Mouse (Mus musculus): ENCODE results near the gene 1520401A03Rik. TPM values are rescaled to one million over a fixed set of nuclear protein-coding genes. Genes with fewer than 3 reads are reported as not detected.
"Not testable (repeated sequence)": the region's sequence is repeated elsewhere in the genome, so short reads cannot be mapped to it uniquely, and the experiment has no call there.

1520401A03Rik gene
- polyA plus RNA-seq (2014; fragmentation: Nextera tagmentation; extraction: Ambion mirVana): 0.21 and 0.52 TPM in 2 replicates

DNA sequence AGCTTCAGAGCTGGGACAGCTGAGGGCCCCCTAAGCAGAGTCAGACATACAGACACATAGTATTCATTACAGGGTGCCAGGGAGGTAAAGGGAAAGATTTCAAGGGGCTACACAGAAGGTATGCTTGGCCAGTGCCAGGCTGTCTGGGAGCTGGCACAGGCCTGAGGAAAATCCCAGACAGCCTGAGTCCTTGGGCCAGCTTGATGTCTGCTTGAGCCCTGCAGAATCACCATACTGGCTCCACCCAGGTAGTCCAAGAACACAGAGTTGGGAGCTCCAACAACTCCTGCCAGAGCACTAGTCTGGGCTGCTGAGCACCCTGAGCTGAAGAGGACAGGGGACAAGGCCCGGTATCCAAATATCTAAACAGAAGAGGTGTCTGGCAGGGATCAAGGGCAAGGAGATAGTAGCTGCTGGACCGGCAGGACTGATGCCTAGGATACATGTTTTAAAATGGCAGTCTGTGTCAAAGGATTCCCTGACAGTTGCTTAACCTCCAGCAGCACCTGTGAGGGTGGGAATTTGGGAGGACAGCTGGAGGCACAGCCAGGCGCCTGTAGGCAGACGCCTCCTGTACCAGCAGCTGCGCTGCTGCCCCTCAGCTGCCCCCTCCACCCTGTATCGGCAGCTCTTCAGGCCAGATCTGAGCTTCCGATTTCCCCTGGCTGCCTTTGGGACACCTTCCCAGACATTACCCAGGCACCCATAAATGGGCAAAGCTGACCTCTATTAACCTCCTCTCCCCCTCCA, at the start of gene 1520401A03Rik:
Gene 1520401A03Rik, minus strand, starts transcription at position 408 of the 750 bp plus-strand sequence.
- Histone ChIP-seq H3K27ac (ENCODE audit: low read depth, low read length) (no peak within 1 kb of the TSS), H3K27me3 (ENCODE audit: control insufficient read depth, insufficient read depth, low read length) (no peaks in the 10 kb centered on the region), H3K36me3 (ENCODE audit: control insufficient read depth, insufficient read depth, low read length) (no peaks in the 10 kb centered on the region), H3K4me1 (ENCODE audit: control insufficient read depth, insufficient read depth, low read length) (peaks cover 6% of the 10 kb centered on the region; the same call in 1 of the 2 replicates), H3K4me2 (ENCODE audit: low read depth, low read length) (no peak within 1 kb of the TSS), H3K9me3 (ENCODE audit: control insufficient read depth, low read length) (no peaks in the 10 kb centered on the region), H3K9ac (replicated peaks; ENCODE audit: low read depth, low read length) (no peak within 1 kb of the TSS), H3K4me3 (ENCODE audit: low read depth, low read length) (no peak within 1 kb of the TSS)
- WGBS: 76% methylated on average over 7 of the region's 7 CpGs
- no peak for ATAC-seq (ENCODE audit: low read depth)

GRCm38 (mm10) chr17:23772219-23772556, 49.6 kb upstream of the 1520401A03Rik start:
- not testable (repeated sequence) for H3K9me3 ChIP-seq (ENCODE audit: control insufficient read depth, low read length); H3K9ac ChIP-seq (replicated peaks; ENCODE audit: low read depth, low read length); H3K27me3 ChIP-seq (ENCODE audit: control insufficient read depth, insufficient read depth, low read length); H3K36me3 ChIP-seq (ENCODE audit: control insufficient read depth, insufficient read depth, low read length); H3K27ac ChIP-seq (ENCODE audit: low read depth, low read length); ATAC-seq (ENCODE audit: low read depth)
- Histone ChIP-seq H3K4me3 (ENCODE audit: low read depth, low read length) (peak overlapping the region; percentile 88), H3K4me1 (ENCODE audit: control insufficient read depth, insufficient read depth, low read length) (peaks cover 10% of the 10 kb centered on the region), H3K4me2 (ENCODE audit: low read depth, low read length) (peak overlapping the region; percentile 54)
- WGBS: 63% methylated on average over 2 of the region's 2 CpGs

- Histone ChIP-seq H3K27ac (ENCODE audit: low read depth, low read length) (peak within 1 kb of the TSS; percentile 75), H3K36me3 (ENCODE audit: control insufficient read depth, insufficient read depth, low read length) (no peaks in the 10 kb centered on the region), H3K4me3 (ENCODE audit: low read depth, low read length) (peak within 1 kb of the TSS; percentile 88), H3K9ac (replicated peaks; ENCODE audit: low read depth, low read length) (peak within 1 kb of the TSS; percentile 97), H3K4me1 (ENCODE audit: control insufficient read depth, insufficient read depth, low read length) (peaks cover 10% of the 10 kb centered on the region), H3K27me3 (ENCODE audit: control insufficient read depth, insufficient read depth, low read length) (no peaks in the 10 kb centered on the region), H3K9me3 (ENCODE audit: control insufficient read depth, low read length) (no peaks in the 10 kb centered on the region), H3K4me2 (ENCODE audit: low read depth, low read length) (peak within 1 kb of the TSS; percentile 54)
- 3% methylated on average over 51 of the region's 58 CpGs for WGBS
- peak; percentile 98 for ATAC-seq (ENCODE audit: low read depth)
These were observed 49.0 kb upstream of the 1520401A03Rik start, which contains the start of gene Flywch1 for GRCm38 (mm10) chr17:23771284-23772218. TSS of gene Flywch1 (minus strand) at chr17:23771602.

- under 1% methylated on average over 19 of the region's 19 CpGs for WGBS
- H3K4me1 ChIP-seq (ENCODE audit: control insufficient read depth, insufficient read depth, low read length): peaks cover 10% of the 10 kb centered on the region
- H3K9ac ChIP-seq (replicated peaks; ENCODE audit: low read depth, low read length): peak overlapping the region; percentile 97
- no peaks in the 10 kb centered on the region for H3K36me3 ChIP-seq (ENCODE audit: control insufficient read depth, insufficient read depth, low read length)
- no peaks in the 10 kb centered on the region for H3K9me3 ChIP-seq (ENCODE audit: control insufficient read depth, low read length)
- no peak for ATAC-seq (ENCODE audit: low read depth)
- peak overlapping the region; percentile 88 for H3K4me3 ChIP-seq (ENCODE audit: low read depth, low read length)
- peak overlapping the region; percentile 75 for H3K27ac ChIP-seq (ENCODE audit: low read depth, low read length)
- no peaks in the 10 kb centered on the region for H3K27me3 ChIP-seq (ENCODE audit: control insufficient read depth, insufficient read depth, low read length)
- peak overlapping the region; percentile 54 for H3K4me2 ChIP-seq (ENCODE audit: low read depth, low read length)
These were observed 48.3 kb upstream of the 1520401A03Rik start for GRCm38 (mm10) chr17:23770896-23771283.

DNA sequence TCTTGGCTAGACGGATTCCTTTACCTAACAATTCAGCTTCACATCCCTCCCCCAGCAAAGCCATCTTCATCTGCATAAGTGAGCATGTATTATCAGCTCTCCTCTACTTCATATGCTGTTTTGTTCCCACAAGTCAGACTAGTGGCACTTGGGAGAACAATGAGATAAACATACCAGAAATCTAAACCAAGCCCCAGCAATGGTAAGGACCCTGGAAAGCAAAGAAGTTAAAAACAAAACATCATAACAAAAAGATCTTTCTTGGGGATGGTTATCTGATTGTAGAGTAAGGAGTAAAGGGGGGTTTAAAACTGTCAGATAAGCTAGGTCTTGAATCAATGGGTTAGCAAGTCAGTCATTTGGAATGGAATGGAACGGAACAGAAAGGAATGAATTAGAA, 47.9 kb upstream of the 1520401A03Rik start:
- no peak for ATAC-seq (ENCODE audit: low read depth)
- Histone ChIP-seq H3K4me1 (ENCODE audit: control insufficient read depth, insufficient read depth, low read length) (peaks cover 10% of the 10 kb centered on the region), H3K36me3 (ENCODE audit: control insufficient read depth, insufficient read depth, low read length) (no peaks in the 10 kb centered on the region), H3K4me3 (ENCODE audit: low read depth, low read length) (peak overlapping the region; percentile 88), H3K9me3 (ENCODE audit: control insufficient read depth, low read length) (no peaks in the 10 kb centered on the region), H3K9ac (replicated peaks; ENCODE audit: low read depth, low read length) (peak overlapping the region; percentile 97), H3K4me2 (ENCODE audit: low read depth, low read length) (peak overlapping the region; percentile 54), H3K27me3 (ENCODE audit: control insufficient read depth, insufficient read depth, low read length) (no peaks in the 10 kb centered on the region), H3K27ac (ENCODE audit: low read depth, low read length) (peak overlapping the region; percentile 75)
- 5% methylated on average over 2 of the region's 2 CpGs for WGBS

DNA sequence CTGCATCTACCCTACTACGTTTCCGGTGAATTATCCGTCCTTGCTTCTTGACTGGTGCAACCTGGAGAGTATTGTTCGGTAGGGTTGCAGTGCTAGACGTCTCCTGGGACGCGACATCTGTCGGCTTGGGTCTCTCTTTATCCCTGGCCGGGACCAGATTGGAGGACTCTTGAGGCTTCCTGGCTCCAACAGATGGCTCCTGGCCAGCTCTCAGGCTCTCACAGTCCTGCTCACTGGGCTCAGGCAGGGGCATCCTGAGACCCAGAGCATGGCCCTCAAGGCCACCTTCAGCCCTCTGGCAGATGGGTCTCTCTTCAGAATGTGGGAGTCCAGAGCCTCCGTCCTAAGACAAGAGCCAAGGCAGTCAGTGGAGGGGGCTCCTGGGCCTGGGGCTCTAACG, 40.4 kb upstream of the 1520401A03Rik start:
- Histone ChIP-seq H3K4me3 (ENCODE audit: low read depth, low read length) (no peak overlapping the region), H3K9me3 (ENCODE audit: control insufficient read depth, low read length) (no peaks in the 10 kb centered on the region), H3K36me3 (ENCODE audit: control insufficient read depth, insufficient read depth, low read length) (peaks cover 26% of the 10 kb centered on the region), H3K27ac (ENCODE audit: low read depth, low read length) (no peak overlapping the region), H3K27me3 (ENCODE audit: control insufficient read depth, insufficient read depth, low read length) (no peaks in the 10 kb centered on the region), H3K4me2 (ENCODE audit: low read depth, low read length) (no peak overlapping the region), H3K9ac (replicated peaks; ENCODE audit: low read depth, low read length) (no peak overlapping the region), H3K4me1 (ENCODE audit: control insufficient read depth, insufficient read depth, low read length) (no peaks in the 10 kb centered on the region)
- WGBS: 87% methylated on average over 11 of the region's 11 CpGs
- ATAC-seq (ENCODE audit: low read depth): no peak

GRCm38 (mm10) chr17:23761155-23761554, 38.6 kb upstream of the 1520401A03Rik start:
- no peak for ATAC-seq (ENCODE audit: low read depth)

GRCm38 (mm10) chr17:23760231-23760630, 37.6 kb upstream of the 1520401A03Rik start:
- Histone ChIP-seq H3K9me3 (ENCODE audit: control insufficient read depth, low read length) (no peaks in the 10 kb centered on the region), H3K27me3 (ENCODE audit: control insufficient read depth, insufficient read depth, low read length) (no peaks in the 10 kb centered on the region), H3K27ac (ENCODE audit: low read depth, low read length) (no peak overlapping the region), H3K36me3 (ENCODE audit: control insufficient read depth, insufficient read depth, low read length) (peaks cover 52% of the 10 kb centered on the region), H3K4me1 (ENCODE audit: control insufficient read depth, insufficient read depth, low read length) (no peaks in the 10 kb centered on the region), H3K9ac (replicated peaks; ENCODE audit: low read depth, low read length) (no peak overlapping the region), H3K4me3 (ENCODE audit: low read depth, low read length) (no peak overlapping the region), H3K4me2 (ENCODE audit: low read depth, low read length) (no peak overlapping the region)
- 97% methylated on average over 9 of the region's 9 CpGs for WGBS
- no peak for ATAC-seq (ENCODE audit: low read depth)

More at GRCm38 (mm10) chr17:23761155-23761554, 38.6 kb upstream of the 1520401A03Rik start:
- Histone ChIP-seq H3K4me2 (ENCODE audit: low read depth, low read length) (no peak overlapping the region), H3K36me3 (ENCODE audit: control insufficient read depth, insufficient read depth, low read length) (peaks cover 43% of the 10 kb centered on the region), H3K9me3 (ENCODE audit: control insufficient read depth, low read length) (no peaks in the 10 kb centered on the region), H3K4me3 (ENCODE audit: low read depth, low read length) (no peak overlapping the region), H3K27me3 (ENCODE audit: control insufficient read depth, insufficient read depth, low read length) (no peaks in the 10 kb centered on the region), H3K9ac (replicated peaks; ENCODE audit: low read depth, low read length) (no peak overlapping the region), H3K27ac (ENCODE audit: low read depth, low read length) (no peak overlapping the region), H3K4me1 (ENCODE audit: control insufficient read depth, insufficient read depth, low read length) (no peaks in the 10 kb centered on the region)
- 97% methylated on average over 3 of the region's 3 CpGs for WGBS

DNA sequence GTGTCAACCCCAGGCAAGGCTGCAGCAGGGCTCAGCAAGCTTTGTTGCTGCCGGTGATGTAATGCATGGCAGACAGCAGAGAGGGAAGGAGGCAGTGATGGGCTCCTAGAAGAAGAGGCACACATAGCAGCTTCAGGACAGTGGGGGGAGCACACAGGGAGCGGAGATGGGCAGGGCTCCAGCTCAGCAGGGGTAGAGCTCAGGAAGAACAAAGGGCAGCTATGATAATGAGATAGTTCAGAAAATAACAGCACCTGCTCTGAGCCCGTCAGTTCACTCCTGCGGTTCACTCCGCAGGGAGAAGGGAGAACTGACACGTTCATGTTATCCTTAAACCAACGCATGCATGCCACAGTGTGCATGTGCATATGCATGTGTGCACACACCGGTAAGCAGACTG, 36.2 kb upstream of the 1520401A03Rik start:
- Histone ChIP-seq H3K36me3 (ENCODE audit: control insufficient read depth, insufficient read depth, low read length) (peaks cover 60% of the 10 kb centered on the region), H3K9me3 (ENCODE audit: control insufficient read depth, low read length) (no peaks in the 10 kb centered on the region), H3K4me1 (ENCODE audit: control insufficient read depth, insufficient read depth, low read length) (no peaks in the 10 kb centered on the region), H3K9ac (replicated peaks; ENCODE audit: low read depth, low read length) (no peak overlapping the region), H3K4me2 (ENCODE audit: low read depth, low read length) (no peak overlapping the region), H3K4me3 (ENCODE audit: low read depth, low read length) (no peak overlapping the region), H3K27ac (ENCODE audit: low read depth, low read length) (no peak overlapping the region), H3K27me3 (ENCODE audit: control insufficient read depth, insufficient read depth, low read length) (no peaks in the 10 kb centered on the region)
- ATAC-seq (ENCODE audit: low read depth): no peak
- 67% methylated on average over 8 of the region's 8 CpGs for WGBS
